Mouse (Mus musculus) natural killer cell, adult 2 months (primary cell): ENCODE data around the gene Galnt10.

Experiments
- DNase-seq, 2 experiments: peaks; one replicate each; pipeline ENCODE4 v3.0.0; 2022; ENCODE audit warnings: low spot score in 2 of 2

Gene Galnt10

DNA sequence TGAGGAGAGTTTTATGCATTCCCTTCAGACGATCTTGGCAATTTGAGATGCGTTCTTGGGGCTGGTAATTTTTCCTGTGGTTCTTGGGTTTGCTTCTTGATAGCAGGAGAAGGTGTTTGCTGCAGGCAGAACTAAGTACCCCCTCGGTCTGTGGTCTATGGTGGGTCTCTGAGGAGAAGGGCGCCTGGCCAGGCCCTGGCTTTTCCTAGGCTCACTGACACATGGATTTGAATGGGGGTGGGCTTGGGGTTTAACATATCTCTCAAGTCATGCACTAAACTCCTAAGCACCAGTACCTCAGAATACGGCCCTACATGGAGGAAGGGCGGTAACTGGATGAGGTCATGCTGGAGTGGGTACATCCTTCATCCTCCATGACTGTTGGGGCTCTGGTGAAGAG lies 13.5 kb downstream of the Galnt10 start:
- DNase-seq, result no peak

DNA sequence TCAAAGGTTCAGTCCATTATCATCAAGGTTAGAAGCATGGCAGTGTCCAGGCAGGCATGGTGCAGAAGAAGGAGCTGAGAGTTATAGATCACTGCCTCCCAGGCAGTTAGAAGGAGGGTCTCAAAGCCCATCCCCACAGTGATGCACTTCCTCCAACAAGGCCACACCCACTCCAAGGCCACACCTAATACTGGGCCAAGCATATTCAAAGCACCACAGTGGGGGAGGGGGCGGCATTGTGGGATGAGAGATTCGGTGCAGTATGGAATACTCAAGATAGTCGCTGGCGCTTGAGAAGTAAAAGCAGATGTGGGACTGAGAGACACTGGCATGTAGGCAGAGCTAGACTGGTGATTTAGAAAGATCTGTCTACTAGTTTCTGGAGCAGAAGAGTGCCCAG lies 14.9 kb downstream of the Galnt10 start:
- no peak for DNase-seq

DNA sequence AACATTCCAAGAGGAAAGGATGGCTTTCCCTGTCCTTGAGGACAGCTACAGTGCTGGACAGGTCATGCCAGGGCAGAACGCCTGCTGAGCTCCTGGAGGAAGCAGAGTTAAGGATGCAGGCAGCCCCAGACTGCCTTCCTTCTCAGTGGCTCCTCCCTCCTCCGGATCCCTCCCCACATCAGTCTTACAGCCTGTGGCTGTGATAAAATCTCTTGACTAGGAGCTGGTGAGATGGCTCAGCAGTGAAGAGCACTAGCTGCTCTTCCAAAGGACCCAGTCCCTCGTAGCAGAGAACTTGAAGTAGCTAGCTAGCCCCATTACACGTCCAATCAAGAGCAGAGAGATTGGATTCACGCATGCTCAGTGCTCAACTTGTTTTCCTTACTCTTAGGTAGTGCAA lies 15.6 kb downstream of the Galnt10 start:
- no peak for DNase-seq

DNA sequence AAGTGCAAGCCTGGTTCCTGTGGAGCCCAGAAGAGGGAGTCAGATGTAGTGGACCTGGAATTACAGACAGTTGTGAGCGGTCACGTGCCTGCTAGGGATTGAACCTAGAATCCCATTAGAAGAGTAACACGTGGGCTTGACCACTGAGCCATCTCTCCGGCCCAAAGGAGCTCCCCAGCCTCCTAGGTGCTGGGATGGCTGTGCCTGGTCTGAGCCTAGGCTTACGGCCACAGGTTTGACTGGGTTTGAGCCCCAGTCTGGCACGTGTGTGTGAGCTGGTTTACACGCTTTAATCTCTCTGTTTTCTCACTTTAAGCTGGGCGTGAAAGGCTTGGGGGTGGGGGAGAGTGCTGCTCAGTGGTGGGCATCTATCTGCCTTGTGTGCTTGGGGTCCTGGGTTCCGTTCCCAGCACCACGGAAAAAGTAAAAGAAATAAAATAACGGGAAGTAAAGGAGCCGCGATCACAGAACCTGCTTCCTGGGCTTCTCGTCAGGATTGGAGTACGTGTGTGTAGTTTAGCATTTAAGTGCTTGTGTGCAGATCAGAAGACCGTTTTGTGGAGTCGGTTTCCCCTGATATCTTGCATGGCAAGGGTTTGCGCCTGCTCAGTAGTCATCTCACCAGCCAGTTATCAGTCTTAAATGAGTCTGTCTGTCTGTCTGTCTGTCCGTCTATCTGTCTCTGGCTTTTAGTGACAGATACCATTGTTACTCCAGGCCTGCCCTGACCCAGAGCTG lies 16.4 kb downstream of the Galnt10 start:
- DNase-seq, result no peak

DNA sequence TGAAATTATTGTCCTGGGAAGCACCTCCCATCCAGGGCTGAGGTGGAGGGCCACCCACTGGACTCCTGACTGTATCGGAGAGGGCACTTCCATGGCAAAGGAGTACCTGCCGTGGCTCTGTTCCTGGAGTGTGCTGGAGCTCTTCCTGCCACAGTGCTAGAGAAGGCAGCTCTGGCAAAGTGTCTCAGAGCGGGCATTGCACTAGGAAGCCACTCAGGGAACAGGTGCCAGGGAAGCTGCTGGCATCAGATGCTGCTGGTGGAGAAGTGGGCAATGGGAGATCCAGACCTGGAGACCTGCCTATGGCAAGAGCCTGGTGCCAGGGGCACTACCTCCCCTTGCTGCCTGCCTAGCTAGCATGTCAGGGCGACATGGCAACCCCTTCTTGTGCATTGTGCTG lies 17.0 kb downstream of the Galnt10 start:
- no peak for DNase-seq

DNA sequence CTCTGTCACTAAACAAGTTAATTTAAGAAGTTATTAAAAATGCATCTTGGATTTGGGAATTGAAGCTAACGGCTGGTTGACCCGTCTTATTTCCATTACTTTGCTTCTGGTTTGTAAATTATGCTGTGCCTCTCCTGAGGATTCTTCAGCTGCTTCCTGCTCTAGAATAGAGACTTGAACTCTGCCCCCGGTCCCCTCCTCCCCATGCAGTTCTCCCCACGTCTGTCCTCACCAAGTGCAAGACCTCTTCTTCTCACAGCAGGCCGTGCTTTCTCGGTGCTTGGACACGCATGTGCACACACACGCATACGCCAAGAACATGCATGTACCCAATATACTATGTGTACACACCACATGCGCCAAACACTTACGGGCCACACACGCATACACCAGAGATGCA lies 18.0 kb downstream of the Galnt10 start:
- no peak for DNase-seq

DNA sequence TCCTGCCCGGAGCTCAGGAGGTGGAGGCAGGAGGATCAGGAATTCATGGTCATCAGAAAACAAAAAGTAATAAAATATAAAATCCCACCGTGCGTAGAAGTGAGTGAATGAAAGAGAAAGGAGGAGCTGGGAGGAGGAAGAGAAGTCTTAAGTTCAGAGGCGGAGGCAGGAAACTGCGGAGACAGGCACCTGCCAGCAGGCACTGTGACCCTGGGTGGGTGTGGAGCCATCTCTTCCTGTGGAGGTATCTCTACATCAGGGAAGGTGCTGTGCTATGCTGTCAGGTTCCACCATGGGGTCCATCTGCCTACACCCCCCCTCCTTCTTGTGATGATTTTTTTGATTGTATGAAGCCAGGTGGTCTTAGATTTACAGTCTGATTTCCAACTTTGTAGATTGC lies 19.5 kb downstream of the Galnt10 start:
- no peak for DNase-seq

DNA sequence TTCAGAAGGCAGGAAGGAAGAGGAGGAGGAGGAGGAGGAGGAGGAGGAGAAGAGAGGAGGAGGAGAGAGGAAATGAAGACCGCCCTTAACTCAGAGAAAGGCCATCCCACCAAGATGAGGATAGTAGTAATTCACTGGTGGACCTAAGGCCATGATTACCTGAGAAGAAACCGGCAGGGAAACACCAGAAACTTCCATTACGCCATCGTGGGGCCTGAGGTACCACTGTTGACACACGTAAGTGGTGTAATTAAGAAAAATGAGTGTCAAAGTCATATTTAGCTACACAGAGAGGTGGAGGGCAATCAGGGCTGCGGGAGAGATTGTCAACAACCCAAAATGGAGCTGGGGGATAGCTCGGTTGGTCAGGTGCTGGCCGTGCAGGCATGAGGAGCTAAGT lies 23.0 kb downstream of the Galnt10 start:
- DNase-seq, result no peak

DNA sequence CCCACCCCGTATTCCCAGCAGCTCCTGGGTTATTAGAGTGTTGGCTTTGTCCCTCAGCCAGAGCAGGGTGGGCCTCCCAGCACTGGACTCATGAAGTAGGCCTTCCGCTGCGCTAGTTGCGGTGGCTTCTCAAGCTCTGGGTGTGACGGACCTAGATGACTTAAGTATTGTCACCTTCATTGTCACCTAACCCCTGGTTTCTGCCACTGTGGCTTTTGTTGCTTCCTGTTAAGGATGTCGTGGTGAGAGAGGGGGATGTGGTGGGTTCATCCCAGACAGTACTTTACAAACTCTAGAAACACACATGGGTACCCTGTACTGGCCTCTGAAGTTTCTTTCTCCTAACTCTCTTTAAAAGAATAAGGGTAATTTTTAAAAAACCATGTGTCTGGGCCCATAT lies 24.3 kb downstream of the Galnt10 start:
- DNase-seq, result peak; percentile 75 to 85

DNA sequence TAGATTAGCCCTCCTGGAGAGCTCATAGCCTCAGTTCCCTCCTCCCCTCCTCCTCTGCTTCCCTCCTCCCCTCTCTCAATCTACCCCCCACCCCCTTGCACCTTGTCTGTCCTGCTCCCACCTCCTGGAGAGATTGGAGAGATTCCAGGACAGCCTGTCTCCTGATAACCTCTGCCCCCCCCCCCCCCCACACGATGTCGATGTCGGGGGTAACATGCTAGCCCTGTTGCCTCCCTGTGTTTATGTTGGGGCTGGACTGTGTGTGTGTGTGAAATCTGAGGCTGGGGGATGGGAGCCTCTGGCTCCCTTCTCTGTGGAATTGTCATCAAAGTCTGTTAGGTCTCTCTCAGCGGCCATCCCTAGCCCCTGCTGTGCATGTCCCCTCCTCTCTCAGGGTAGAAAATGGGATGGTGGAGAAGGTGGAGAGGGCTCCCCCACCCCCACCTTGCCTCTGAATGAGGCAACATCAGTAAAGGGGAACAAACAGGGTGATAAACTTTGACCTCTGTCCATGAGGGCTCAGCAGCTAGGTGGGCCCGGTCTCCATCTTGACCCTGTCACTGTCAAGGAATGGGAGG lies 26.0 kb downstream of the Galnt10 start:
- no peak for DNase-seq

DNA sequence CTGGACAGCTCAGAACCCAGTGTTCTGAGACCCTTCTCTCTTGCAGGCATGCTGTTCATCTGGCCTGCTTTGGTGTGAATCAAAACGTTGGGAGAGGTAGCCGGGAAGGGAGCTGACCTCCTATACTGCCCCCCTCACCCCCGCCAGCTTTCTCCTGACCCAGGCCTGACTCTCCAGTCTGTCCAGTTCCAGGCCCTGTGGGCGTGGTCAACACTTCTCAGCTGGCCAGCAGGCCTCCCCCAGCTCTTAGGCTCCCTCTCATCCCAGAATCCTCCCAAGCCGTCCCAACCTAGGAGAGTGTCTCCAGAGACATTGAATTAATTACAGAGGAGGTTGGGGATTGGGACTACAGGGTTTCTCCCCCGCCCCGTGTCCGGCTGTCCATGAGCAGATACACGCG lies 26.6 kb downstream of the Galnt10 start:
- DNase-seq, result no peak

DNA sequence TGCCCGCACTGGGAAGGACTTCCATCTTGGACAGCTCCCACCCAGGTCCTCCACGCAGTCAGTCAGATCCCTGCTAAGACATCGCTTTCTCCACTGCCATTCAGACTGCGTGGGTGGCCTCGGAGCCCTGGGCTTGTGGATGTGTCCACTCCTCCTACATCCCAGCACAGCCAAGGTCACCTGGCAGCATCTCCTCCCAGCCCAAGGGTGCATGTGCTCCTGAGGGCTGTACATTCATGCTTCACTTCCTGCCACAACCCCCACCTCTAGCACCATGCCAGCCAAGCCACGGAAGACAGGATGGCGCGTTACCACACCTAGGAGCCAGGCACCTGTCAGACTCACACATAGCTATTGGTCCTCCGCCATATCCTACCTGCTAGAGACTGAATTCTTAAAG lies 27.8 kb downstream of the Galnt10 start:
- DNase-seq, result peak in 1 of 2 experiments; percentile 25

DNA sequence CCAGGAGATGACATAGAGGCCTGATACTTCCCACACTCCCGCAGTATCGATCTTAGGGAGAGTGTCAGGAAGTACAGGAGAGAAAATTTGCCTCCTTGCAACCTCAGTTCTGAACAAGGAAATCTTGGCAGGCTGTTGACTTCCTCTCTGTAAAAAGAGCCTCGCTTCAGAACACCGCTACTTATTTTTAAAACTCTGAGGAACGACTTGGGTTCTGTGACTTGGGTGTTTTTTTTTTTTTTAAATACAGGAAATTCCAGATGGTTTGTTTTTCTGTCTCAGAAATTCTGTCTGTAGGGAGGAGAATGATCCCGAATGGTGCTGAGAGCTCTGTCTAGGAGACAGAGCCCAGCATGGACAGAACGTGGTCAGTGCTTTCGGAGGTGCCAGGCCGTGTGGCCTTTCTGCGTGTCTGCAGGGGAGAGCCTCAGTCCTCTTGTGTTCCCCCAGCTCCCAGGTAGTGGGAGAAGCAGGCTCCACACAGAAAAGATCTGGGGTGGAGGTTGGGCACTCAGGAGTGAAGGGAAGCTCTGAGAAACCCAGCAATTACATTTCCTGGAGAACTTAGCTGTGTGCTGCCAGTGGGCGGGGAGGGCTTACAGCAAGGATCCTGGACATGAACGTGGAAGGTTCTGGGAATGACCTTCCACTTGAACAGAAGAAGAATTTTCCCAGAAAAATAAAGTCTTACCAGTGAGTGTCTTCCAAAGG lies 28.9 kb downstream of the Galnt10 start:
- DNase-seq, result no peak

DNA sequence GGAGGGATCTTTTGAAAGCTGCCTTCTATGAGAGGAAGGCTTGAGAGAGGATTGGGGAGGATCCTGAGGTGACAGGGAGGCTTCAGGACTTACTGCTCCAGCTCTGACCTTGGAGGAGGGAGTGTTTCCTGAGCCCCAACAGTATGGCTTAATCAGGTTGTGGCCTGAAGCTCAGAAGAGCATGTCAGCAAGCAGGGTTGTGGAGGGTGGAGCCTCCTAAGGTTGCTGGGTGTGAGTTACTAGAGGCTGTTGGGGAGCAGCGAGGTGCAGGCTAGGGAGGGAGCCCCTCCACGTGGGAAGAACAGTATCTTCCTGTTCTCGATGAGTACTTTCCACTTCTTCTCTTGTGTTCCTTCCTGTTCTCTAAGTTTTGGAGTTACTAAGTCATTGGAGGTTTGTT lies 32.0 kb downstream of the Galnt10 start:
- no peak for DNase-seq

DNA sequence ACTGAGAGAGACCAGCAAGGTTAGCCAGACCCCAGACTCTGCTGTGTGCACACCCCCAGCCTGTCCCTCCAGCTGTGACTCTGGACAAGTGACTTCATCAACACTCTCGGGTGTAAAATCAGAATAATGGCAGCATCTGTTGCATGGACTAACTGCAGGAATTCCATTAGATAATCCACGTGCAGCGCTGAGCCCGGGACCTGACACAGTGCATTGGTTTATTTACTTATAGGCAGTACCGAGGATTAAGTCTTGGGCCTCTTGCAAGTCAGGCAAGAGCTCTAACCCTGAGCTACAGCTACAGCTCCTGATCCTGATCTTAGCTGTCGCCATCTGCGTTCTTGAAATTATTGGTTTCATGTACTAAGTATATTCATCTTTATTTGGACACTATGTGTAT lies 37.3 kb downstream of the Galnt10 start:
- DNase-seq, result no peak

DNA sequence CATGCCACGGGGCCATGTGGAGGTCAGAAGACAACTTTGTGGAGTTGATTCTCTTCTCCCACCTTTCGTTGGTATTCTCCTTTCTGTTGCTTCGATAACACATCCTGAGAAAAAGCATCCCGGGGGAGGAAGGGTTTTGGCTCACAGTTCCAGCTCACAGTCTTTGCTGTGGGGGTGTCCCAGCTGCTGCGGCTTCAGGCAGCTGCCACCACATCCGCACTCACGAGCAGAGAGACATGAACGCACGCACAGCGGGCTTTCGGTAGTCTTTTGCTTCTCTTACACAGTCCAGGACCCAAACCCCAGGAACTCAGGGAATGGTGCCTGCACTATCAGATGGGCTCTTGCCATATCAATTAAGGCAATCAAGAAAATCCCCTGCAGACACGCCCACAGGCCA lies 37.9 kb downstream of the Galnt10 start:
- DNase-seq, result no peak

DNA sequence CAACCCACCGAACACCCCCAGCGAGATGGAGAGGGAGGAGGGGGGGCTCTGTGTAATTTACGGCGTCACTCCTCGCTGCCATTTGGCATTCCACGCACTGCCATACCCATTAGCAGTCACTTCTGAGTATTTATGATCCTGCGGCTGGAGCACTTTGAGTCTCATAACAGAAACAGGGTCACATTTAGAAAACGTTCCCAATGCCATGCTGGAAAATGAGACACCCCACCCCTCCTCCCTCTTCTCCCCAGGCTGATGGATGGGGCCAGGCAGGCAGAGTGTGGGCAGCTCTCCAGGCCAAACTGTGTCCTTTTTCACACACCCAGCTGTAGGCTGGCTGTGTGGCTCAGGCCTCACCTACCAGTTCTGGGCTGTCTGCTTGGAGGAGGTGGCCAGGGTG lies 38.7 kb downstream of the Galnt10 start:
- no peak for DNase-seq

DNA sequence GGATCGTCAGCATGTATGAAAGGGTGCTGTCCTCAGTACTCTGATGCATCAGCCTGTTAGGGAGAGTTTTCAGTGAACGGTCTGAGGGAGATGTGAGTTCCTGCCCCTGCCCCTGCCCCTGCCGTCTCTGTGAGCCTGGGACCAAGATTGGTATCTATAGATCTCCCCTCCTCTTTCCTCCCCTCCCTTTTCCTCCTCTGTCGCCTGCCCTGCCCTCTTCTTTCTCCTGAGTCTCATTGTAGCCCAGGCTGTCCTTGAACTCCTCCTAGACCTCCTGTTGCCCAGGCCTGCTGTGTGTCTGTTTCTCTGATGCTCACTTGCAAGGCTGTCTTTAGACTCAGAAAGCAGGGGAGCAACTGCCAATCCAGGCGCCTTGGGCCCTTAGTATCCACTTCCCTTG lies 39.6 kb downstream of the Galnt10 start:
- DNase-seq, result no peak

DNA sequence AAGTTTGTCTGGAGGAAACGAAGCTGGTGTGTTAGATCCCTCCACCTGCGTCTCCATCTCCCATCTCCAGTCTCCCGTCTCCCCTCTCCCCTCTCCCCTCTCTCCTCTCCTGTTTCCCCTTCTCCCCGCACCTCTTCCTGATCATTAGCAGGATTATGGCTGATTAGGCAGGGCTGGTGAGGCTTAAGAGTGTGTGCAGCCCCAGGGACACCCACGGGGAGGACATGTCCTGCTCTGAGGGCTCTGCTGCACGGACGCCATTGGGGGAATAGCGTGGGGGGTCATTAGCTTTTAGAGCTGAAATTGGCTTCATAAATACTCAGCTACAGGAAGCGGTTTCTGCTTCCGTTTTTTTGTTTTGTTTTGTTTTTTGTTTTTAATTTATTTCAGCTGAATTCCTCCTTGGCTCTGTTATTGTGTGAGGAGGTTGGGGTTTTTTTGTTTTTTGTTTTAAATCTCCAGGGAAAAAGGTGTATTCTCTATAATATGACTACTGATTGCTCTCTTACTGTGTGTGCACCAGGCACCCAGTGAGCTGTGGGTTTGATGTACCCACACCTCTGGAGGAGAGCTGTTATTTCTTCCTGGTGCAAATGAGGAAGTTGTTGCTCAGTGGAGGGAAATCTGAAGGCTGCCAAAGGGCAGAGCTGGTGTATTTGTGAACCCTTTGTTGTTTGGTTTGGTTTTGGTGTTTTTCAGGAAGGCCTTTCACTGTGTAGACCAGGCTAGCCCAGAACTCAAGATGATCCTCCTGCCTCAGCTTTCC lies 40.6 kb downstream of the Galnt10 start:
- peak; percentile 38 to 69 for DNase-seq

DNA sequence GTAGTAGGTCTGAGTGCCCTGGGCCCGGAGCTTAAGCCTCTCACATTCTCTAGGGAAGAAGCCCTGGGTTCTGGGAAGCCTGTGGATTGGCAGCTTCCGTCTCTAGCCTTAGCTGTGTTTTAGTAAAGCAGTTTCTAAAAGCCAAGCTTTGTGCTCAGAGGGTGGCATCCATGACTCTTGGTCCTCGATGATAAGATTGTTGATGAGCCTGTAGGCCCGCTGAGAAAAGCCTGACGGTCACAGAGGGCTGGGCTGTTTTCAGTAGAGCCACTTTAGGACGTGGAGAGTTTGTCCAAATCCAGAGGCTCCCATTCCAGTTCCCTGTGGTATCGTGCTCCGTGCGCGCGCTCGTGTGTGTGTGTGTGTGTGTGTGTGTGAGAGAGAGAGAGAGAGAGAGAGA lies 41.6 kb downstream of the Galnt10 start:
- no peak for DNase-seq

DNA sequence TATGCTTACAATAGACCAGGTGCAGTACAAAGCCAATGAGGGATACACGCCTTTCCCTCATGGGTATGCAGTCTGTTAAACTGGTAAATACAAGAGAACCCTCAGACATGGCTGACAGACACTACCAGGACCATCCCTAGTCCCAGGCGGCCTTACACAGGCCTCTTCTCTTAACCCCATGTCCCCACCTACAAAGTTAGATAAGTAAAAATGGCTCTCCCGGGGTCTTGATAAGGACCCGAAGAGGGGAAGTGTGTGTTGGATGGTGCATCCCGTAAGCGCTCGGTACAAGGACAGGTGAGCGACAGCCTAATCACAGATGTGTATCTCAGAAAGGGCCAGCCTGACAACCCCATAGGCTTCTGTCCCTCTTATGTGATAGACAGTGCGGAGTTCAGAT lies 42.0 kb downstream of the Galnt10 start:
- no peak for DNase-seq

DNA sequence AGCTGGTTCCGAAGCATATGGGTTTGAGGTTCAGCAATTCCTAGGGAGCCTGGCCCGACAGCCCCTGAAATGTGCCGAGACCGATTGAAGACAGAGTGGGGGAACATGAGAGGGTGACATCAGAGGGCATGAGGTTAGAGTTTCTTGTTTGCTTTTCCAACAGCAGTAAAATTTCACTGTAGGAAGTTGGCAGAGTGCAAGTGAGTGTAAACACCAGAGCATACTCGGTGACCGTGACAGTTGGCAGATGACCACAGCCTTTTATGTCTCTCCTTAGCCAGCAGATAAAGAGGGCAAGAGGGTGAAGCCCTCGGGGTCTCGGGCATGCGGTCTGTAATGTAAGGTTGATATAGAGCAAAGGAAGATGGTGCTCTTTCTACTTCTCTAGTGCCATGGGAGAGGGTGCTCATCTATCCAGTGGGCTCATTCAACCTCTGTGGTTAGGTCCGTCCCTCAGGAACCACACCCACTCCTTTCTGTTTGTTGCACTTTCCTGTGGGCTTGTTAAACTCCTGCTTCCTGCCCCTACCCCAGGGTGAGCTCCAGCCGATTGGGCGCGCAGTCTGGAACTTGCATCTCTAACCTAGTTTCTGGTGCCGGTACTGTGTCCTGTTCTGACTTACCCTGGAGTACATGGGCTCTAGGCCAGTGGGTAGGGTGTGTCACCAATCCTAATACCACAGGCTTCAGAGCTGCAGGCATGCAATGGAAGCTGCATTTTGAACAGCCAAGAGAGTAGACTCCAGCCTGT lies 43.1 kb downstream of the Galnt10 start:
- DNase-seq, result no peak
